Mouse (Mus musculus): ENCODE data around the gene Tnnt1. TPM values are rescaled to one million over a fixed set of nuclear protein-coding genes. Genes with fewer than 3 reads are reported as not detected.
"Not testable (repeated sequence)": the region's sequence is repeated elsewhere in the genome, so short reads cannot be mapped to it uniquely, and the experiment has no call there.

Gene Tnnt1
- polyA plus RNA-seq, 1 experiment from 2014 or later, result 14.0 TPM

DNA sequence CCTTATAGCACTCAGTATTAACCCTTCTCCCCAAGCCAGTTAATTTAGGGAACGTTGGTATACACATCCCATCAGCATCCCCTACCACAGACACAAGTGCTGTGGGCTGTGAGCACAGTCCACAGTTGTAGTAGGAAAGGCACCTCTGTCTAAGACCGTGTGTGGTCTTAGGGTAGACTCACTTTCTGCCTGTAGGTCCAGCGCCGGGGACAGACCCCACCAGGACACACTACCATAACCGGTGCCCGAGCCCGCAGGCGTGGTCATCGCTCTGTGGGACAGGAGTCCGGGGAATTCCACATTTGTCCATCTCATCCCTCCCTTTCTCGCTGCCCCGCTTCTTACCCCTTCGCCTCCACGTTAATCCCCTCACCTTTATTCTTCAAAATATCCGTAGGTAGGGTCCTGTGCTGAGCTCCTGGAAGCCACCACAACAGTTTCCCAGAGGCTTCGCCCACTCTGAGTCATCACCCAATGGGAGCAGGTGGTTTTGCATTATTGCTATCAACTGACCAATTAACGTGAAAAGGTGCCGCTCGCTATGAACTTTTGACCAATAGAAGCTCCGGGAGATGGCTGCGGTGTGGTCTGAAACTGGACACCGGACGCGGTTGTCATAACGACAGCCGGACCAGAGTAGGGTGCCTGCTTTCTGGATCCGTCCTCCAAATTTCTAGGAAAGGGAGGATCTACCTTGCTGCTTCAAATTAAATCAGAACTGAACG, 16.0 kb upstream of the Tnnt1 start, which contains the start of gene Dnaaf3:
Gene Dnaaf3 (minus strand): TSS at position 449 of the 725 bp plus-strand sequence.
- H3K36me3 ChIP-seq (ENCODE audit: insufficient read depth, low read length), result no peaks in the 10 kb centered on the region
- no peaks in the 10 kb centered on the region for H3K27me3 ChIP-seq (replicated peaks; ENCODE audit: insufficient read depth, low read length)
- DNase-seq (ENCODE audit: low spot score) (peak; percentile 92), ATAC-seq (peak; percentile 97)
- H3K4me1 ChIP-seq (ENCODE audit: insufficient read depth, low read depth, low read length), result peaks cover 3% of the 10 kb centered on the region; the same call in 1 of the 2 replicates
- H3K9ac ChIP-seq (replicated peaks; ENCODE audit: low read depth), result no peak within 1 kb of the TSS; the same call in 1 of the 2 replicates
- TF ChIP-seq CTCF (IDR thresholded peaks at IDR 0.05), result no peak
- peak; percentile 40; the same call in 1 of the 2 replicates for TF ChIP-seq EP300 (IDR thresholded peaks at IDR 0.05)
- no peaks in the 10 kb centered on the region for H3K9me3 ChIP-seq (ENCODE audit: low read length)
- peak within 1 kb of the TSS; percentile 50 for H3K4me2 ChIP-seq (replicated peaks; ENCODE audit: low read depth, low read length)
- 5% methylated on average over 28 of the region's 28 CpGs for WGBS
- H3K27ac ChIP-seq (ENCODE audit: low read length), result no peak within 1 kb of the TSS
- H3K4me3 ChIP-seq (ENCODE audit: low read depth, low read length), result peak within 1 kb of the TSS; percentile 24; the same call in 1 of the 2 replicates

DNA sequence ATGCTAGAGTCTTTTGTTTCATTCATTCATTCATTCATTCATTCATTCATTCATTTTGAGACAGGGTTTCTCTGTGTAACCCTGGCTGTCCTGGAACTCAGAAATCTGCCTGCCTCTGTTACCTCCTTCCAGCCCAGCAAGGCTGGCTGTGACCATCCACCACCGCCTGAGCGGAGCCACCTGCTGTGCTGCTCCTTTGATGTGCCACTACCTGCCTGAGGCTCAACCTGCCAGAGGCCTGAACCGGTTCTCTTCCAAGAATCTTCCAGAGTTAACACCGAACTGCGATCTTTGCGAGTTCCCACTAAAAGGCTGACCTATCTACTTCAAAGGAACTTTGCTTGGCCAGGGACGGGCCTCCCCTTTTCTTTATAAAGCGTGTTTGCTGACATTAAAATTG, 14.0 kb upstream of the Tnnt1 start:
- 37% methylated on average over 7 of the region's 8 CpGs for WGBS
- not testable (repeated sequence) for H3K4me2 ChIP-seq (replicated peaks; ENCODE audit: low read depth, low read length); H3K9ac ChIP-seq (replicated peaks; ENCODE audit: low read depth); H3K36me3 ChIP-seq (ENCODE audit: insufficient read depth, low read length); H3K27me3 ChIP-seq (replicated peaks; ENCODE audit: insufficient read depth, low read length); H3K27ac ChIP-seq (ENCODE audit: low read length); DNase-seq (ENCODE audit: low spot score); H3K9me3 ChIP-seq (ENCODE audit: low read length); ATAC-seq; H3K4me3 ChIP-seq (ENCODE audit: low read depth, low read length); H3K4me1 ChIP-seq (ENCODE audit: insufficient read depth, low read depth, low read length)

GRCm38 (mm10) chr7:4527302-4527689, 11.1 kb upstream of the Tnnt1 start:
- ATAC-seq (no peak), DNase-seq (ENCODE audit: low spot score) (no peak)
- peaks cover 3% of the 10 kb centered on the region; the same call in 1 of the 2 replicates for H3K4me1 ChIP-seq (ENCODE audit: insufficient read depth, low read depth, low read length)
- H3K4me2 ChIP-seq (replicated peaks; ENCODE audit: low read depth, low read length), result peak overlapping the region; percentile 61; the same call in 1 of the 2 replicates
- no peak overlapping the region for H3K9ac ChIP-seq (replicated peaks; ENCODE audit: low read depth)
- no peak overlapping the region for H3K4me3 ChIP-seq (ENCODE audit: low read depth, low read length)
- H3K27me3 ChIP-seq (replicated peaks; ENCODE audit: insufficient read depth, low read length), result no peaks in the 10 kb centered on the region
- H3K27ac ChIP-seq (ENCODE audit: low read length), result no peak overlapping the region
- H3K36me3 ChIP-seq (ENCODE audit: insufficient read depth, low read length), result no peaks in the 10 kb centered on the region
- 54% methylated on average over 18 of the region's 18 CpGs for WGBS
- H3K9me3 ChIP-seq (ENCODE audit: low read length), result no peaks in the 10 kb centered on the region
- TF ChIP-seq CTCF (IDR thresholded peaks at IDR 0.05), result no peak
- no peak for TF ChIP-seq EP300 (IDR thresholded peaks at IDR 0.05)

DNA sequence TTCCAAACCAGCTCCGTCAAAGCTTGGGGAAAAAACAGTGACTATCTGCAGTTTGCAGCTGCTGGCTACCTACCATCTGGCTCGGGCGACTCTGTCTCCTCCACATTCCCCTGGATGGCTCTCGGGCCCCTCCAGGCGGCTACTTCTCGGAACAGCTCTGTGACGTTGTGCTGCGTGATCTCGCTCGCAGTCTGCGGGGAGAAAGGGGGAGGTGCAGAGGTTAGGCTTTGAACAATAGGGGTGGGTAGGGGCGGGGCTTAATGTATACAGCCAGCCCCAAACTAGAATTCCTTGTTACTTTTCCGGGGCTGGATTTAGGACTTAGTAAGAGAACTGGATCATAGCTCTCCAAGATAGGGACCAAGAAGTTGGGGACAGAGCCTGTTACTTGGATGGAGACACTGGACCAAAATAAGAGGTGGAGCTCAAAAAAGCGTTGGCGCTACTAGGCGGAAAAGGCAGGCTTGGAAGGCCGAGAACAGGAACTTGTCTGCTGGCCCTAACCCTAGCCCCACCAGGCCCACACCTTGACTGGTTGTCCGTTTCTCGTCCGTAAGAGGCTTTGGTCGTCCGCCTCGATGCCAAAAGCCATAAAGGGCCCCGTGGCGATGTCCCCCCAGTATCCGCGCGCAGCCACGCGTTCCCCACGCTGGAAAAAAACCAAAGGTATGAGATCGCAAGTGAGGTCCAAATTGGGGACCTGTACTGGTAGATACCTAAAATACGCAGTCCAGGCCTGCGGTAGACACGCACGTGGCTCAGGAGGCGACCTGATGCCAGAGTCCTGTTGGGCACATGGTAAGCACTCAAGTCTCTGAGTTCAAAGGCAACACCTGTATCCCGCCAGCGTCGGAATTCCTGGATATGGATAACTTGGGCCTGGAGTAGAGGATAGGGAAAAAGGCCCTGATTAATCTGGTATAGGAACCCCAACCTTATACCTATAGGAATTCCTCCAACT, 10.4 kb upstream of the Tnnt1 start:
- ATAC-seq (peak; percentile 95), DNase-seq (ENCODE audit: low spot score) (peak; percentile 95)
- Histone ChIP-seq H3K27me3 (replicated peaks; ENCODE audit: insufficient read depth, low read length) (no peaks in the 10 kb centered on the region), H3K36me3 (ENCODE audit: insufficient read depth, low read length) (no peaks in the 10 kb centered on the region), H3K9me3 (ENCODE audit: low read length) (no peaks in the 10 kb centered on the region), H3K4me3 (ENCODE audit: low read depth, low read length) (peak overlapping the region; percentile 26), H3K9ac (replicated peaks; ENCODE audit: low read depth) (peak overlapping the region; percentile 36; the same call in 1 of the 2 replicates), H3K27ac (ENCODE audit: low read length) (no peak overlapping the region), H3K4me1 (ENCODE audit: insufficient read depth, low read depth, low read length) (no peaks in the 10 kb centered on the region; the same call in 1 of the 2 replicates), H3K4me2 (replicated peaks; ENCODE audit: low read depth, low read length) (peak overlapping the region; percentile 61)
- TF ChIP-seq CTCF (IDR thresholded peaks at IDR 0.05) (peak; percentile 86), EP300 (IDR thresholded peaks at IDR 0.05) (no peak)
- WGBS, result 24% methylated on average over 40 of the region's 40 CpGs

GRCm38 (mm10) chr7:4524212-4524922, 8.2 kb upstream of the Tnnt1 start, which contains the start of gene Tnni3:
Tnni3 (minus strand) TSS chr7:4524229.
- DNase-seq (ENCODE audit: low spot score), result peak; percentile 75
- H3K4me2 ChIP-seq (replicated peaks; ENCODE audit: low read depth, low read length); H3K9ac ChIP-seq (replicated peaks; ENCODE audit: low read depth): not testable (repeated sequence)

More at GRCm38 (mm10) chr7:4524212-4524922, 8.2 kb upstream of the Tnnt1 start, which contains the start of gene Tnni3:
- H3K36me3 ChIP-seq (ENCODE audit: insufficient read depth, low read length); H3K4me3 ChIP-seq (ENCODE audit: low read depth, low read length); H3K27ac ChIP-seq (ENCODE audit: low read length); H3K4me1 ChIP-seq (ENCODE audit: insufficient read depth, low read depth, low read length); H3K9me3 ChIP-seq (ENCODE audit: low read length); H3K27me3 ChIP-seq (replicated peaks; ENCODE audit: insufficient read depth, low read length): not testable (repeated sequence)
- WGBS, result 56% methylated on average over 15 of the region's 15 CpGs
- ATAC-seq, result peak; percentile 37
- peak; percentile 82 for TF ChIP-seq CTCF (IDR thresholded peaks at IDR 0.05)
